Mouse (Mus musculus) layer of hippocampus, adult 2 months (tissue): ENCODE results near the gene Ckap2. TPM values are rescaled to one million over a fixed set of nuclear protein-coding genes. Genes with fewer than 3 reads are reported as not detected.

ENCODE experiments used
- DNase-seq, 2 experiments: peaks; one replicate each; pipeline ENCODE4 v3.0.0; 2022; ENCODE audit warnings: low spot score in 2 of 2
- H3K27ac ChIP-seq: fragments of 200-600 bp; 2 replicates; pipeline ENCODE4 v1.8.1; 2022
- H3K4me3 ChIP-seq: fragments of 200-600 bp; 2 replicates; pipeline ENCODE4 v1.8.1; 2022; ENCODE audit warnings: mild to moderate bottlenecking
- CTCF ChIP-seq: fragments of 200-600 bp; conservative IDR thresholded peaks from 2 replicates; pipeline ENCODE4 v1.8.1; 2022; ENCODE audit warnings: antibody characterized with exemption, mild to moderate bottlenecking, moderate library complexity
- total RNA-seq, 2 experiments: library from RNA; stranded (reverse); gene quantifications; 2 replicates each; pipeline ENCODE4 v1.2.3; 2021

Gene Ckap2
- total RNA-seq, 2 experiments from 2014 or later, result 0.61 to 1.0 TPM

- peak overlapping the region; percentile 84 for H3K4me3 ChIP-seq
- no peak overlapping the region for H3K27ac ChIP-seq
- TF ChIP-seq CTCF, result no peak
- DNase-seq, result no peak
These were observed 735 bp downstream of the Ckap2 start for GRCm38 (mm10) chr8:22184884-22185283.

- Histone ChIP-seq H3K4me3 (no peak overlapping the region), H3K27ac (no peak overlapping the region)
- DNase-seq, result no peak
- TF ChIP-seq CTCF, result no peak
These were observed 9.7 kb downstream of the Ckap2 start for GRCm38 (mm10) chr8:22175966-22176365.

- H3K4me3 ChIP-seq, result no peak overlapping the region
- H3K27ac ChIP-seq, result no peak overlapping the region
- TF ChIP-seq CTCF, result no peak
- no peak for DNase-seq
These were observed 16.5 kb downstream of the Ckap2 start for GRCm38 (mm10) chr8:22169167-22169566.

- TF ChIP-seq CTCF, result peak; percentile 86
- peak; percentile 76 to 82 for DNase-seq
- H3K4me3 ChIP-seq, result peak within 1 kb of the TSS; percentile 62
- H3K27ac ChIP-seq, result peak within 1 kb of the TSS; percentile 90
These were observed 19.5 kb downstream of the Ckap2 start, which contains the start of gene Nek3 for GRCm38 (mm10) chr8:22166080-22166603. Nek3 (minus strand) TSS chr8:22166435.

GRCm38 (mm10) chr8:22165251-22166079, 20.2 kb downstream of the Ckap2 start:
- Histone ChIP-seq H3K4me3 (peak overlapping the region; percentile 62), H3K27ac (peak overlapping the region; percentile 90)
- no peak for TF ChIP-seq CTCF
- DNase-seq, result no peak

- no peak overlapping the region for H3K27ac ChIP-seq
- no peak for TF ChIP-seq CTCF
- DNase-seq, result no peak
- H3K4me3 ChIP-seq, result no peak overlapping the region
These were observed 21.2 kb downstream of the Ckap2 start for GRCm38 (mm10) chr8:22164431-22164830.

GRCm38 (mm10) chr8:22162206-22162605, 23.4 kb downstream of the Ckap2 start:
- no peak for DNase-seq
- no peak overlapping the region for H3K27ac ChIP-seq
- no peak overlapping the region for H3K4me3 ChIP-seq
- no peak for TF ChIP-seq CTCF

- no peak for TF ChIP-seq CTCF
- no peak overlapping the region for H3K27ac ChIP-seq
- DNase-seq, result no peak
- H3K4me3 ChIP-seq, result no peak overlapping the region
These were observed 35.3 kb downstream of the Ckap2 start for GRCm38 (mm10) chr8:22150345-22150663.

- H3K4me3 ChIP-seq, result no peak overlapping the region
- no peak overlapping the region for H3K27ac ChIP-seq
- DNase-seq, result no peak
- no peak for TF ChIP-seq CTCF
These were observed 35.8 kb downstream of the Ckap2 start for GRCm38 (mm10) chr8:22149643-22150344.

GRCm38 (mm10) chr8:22148367-22148740, 37.3 kb downstream of the Ckap2 start:
- Histone ChIP-seq H3K4me3 (no peak overlapping the region), H3K27ac (no peak overlapping the region)
- TF ChIP-seq CTCF, result no peak
- no peak for DNase-seq

- no peak for TF ChIP-seq CTCF
- no peak for DNase-seq
- H3K27ac ChIP-seq, result no peak overlapping the region
- no peak overlapping the region for H3K4me3 ChIP-seq
These were observed 37.8 kb downstream of the Ckap2 start for GRCm38 (mm10) chr8:22147706-22148366.

- no peak overlapping the region for H3K27ac ChIP-seq
- no peak for TF ChIP-seq CTCF
- DNase-seq, result no peak
- H3K4me3 ChIP-seq, result no peak overlapping the region
These were observed 39.8 kb downstream of the Ckap2 start for GRCm38 (mm10) chr8:22145831-22146230.
